Mouse (Mus musculus): ENCODE results near the gene F12. TPM values are rescaled to one million over a fixed set of nuclear protein-coding genes. Genes with fewer than 3 reads are reported as not detected.
A peak's percentile ranks its signal among the peaks of the same experiment; 100 is the strongest.
"Not testable (repeated sequence)": the region's sequence is repeated elsewhere in the genome, so short reads cannot be mapped to it uniquely, and the experiment has no call there.

Gene F12
- total RNA-seq, 2 experiments from 2014 or later: 1.3 to 36.6 TPM

- peak in 1 of 2 experiments; percentile 50 for DNase-seq (ENCODE audit: low spot score in 2 of 2)
Measured at GRCm38 (mm10) chr13:55450511-55450980, 24.0 kb upstream of the F12 start.

GRCm38 (mm10) chr13:55449679-55450441 lies 23.3 kb upstream of the F12 start:
- DNase-seq (ENCODE audit: low spot score in 2 of 2): no peak

GRCm38 (mm10) chr13:55449205-55449604 lies 22.6 kb upstream of the F12 start:
- no peak for DNase-seq (ENCODE audit: low spot score in 2 of 2)

GRCm38 (mm10) chr13:55448131-55448530 lies 21.5 kb upstream of the F12 start:
- DNase-seq (ENCODE audit: low spot score in 2 of 2): no peak

GRCm38 (mm10) chr13:55447543-55447943 lies 20.9 kb upstream of the F12 start:
- no peak for DNase-seq (ENCODE audit: low spot score in 2 of 2)

- DNase-seq (ENCODE audit: low spot score in 2 of 2): no peak
Measured at GRCm38 (mm10) chr13:55446483-55447105, 20.0 kb upstream of the F12 start.

GRCm38 (mm10) chr13:55445361-55446091 lies 18.9 kb upstream of the F12 start:
- no peak for DNase-seq (ENCODE audit: low spot score in 2 of 2)

GRCm38 (mm10) chr13:55444937-55445315 lies 18.3 kb upstream of the F12 start, which contains the start of gene Grk6:
Grk6 (plus strand) TSS chr13:55445072.
- DNase-seq (ENCODE audit: low spot score in 2 of 2): peak; percentile 89 to 99

GRCm38 (mm10) chr13:55444286-55444936 lies 17.8 kb upstream of the F12 start:
- DNase-seq (ENCODE audit: low spot score in 2 of 2): no peak

GRCm38 (mm10) chr13:55443799-55444285 lies 17.2 kb upstream of the F12 start:
- DNase-seq (ENCODE audit: low spot score in 2 of 2): no peak

GRCm38 (mm10) chr13:55437111-55437629 lies 10.6 kb upstream of the F12 start:
- not testable (repeated sequence) for DNase-seq (ENCODE audit: low spot score in 2 of 2)

- DNase-seq (ENCODE audit: low spot score in 2 of 2): no peak
Measured at GRCm38 (mm10) chr13:55431889-55432685, 5.5 kb upstream of the F12 start.

- DNase-seq (ENCODE audit: low spot score in 2 of 2): no peak
Measured at GRCm38 (mm10) chr13:55430566-55430965, 4.0 kb upstream of the F12 start.

GRCm38 (mm10) chr13:55429226-55429888 lies 2.8 kb upstream of the F12 start:
- no peak for DNase-seq (ENCODE audit: low spot score in 2 of 2)

GRCm38 (mm10) chr13:55420933-55421800 lies 5.4 kb downstream of the F12 start:
- DNase-seq (ENCODE audit: low spot score in 2 of 2): peak in 1 of 2 experiments; percentile 17

- no peak for DNase-seq (ENCODE audit: low spot score in 2 of 2)
Measured at GRCm38 (mm10) chr13:55420018-55420932, 6.3 kb downstream of the F12 start.

- DNase-seq (ENCODE audit: low spot score in 2 of 2): no peak
Measured at GRCm38 (mm10) chr13:55419142-55419541, 7.5 kb downstream of the F12 start.
